Mouse (Mus musculus) ES-CJ7 (cell line): ENCODE data around the gene Galns.
A peak's percentile ranks its signal among the peaks of the same experiment; 100 is the strongest.

Experiments used
- DNase-seq: peaks from one replicate; pipeline ENCODE4 v3.0.0; 2011; ENCODE audit warnings: low read depth, low spot score

The Galns gene

GRCm38 (mm10) chr8:122568881-122569309, 42.4 kb downstream of the Galns start:
- peak; percentile 68 for DNase-seq

- no peak for DNase-seq
Observed at GRCm38 (mm10) chr8:122568109-122568504, 43.2 kb downstream of the Galns start.

GRCm38 (mm10) chr8:122567361-122568108, 43.7 kb downstream of the Galns start, which contains the start of gene Cdt1:
Cdt1 (plus strand) TSS chr8:122568015.
- DNase-seq: peak; percentile 99

GRCm38 (mm10) chr8:122566766-122567165, 44.5 kb downstream of the Galns start:
- peak; percentile 66 for DNase-seq

- DNase-seq: peak; percentile 82
Observed at GRCm38 (mm10) chr8:122564363-122565352, 46.6 kb downstream of the Galns start.

- DNase-seq: no peak
Observed at GRCm38 (mm10) chr8:122561199-122561598, 50.1 kb downstream of the Galns start.

GRCm38 (mm10) chr8:122558671-122559349, 52.5 kb downstream of the Galns start:
- peak; percentile 88 for DNase-seq

GRCm38 (mm10) chr8:122557248-122558038, 53.8 kb downstream of the Galns start:
- peak; percentile 92 for DNase-seq

- peak; percentile 82 for DNase-seq
Observed at GRCm38 (mm10) chr8:122556030-122557009, 54.9 kb downstream of the Galns start.

- no peak for DNase-seq
Observed at GRCm38 (mm10) chr8:122554786-122555185, 56.5 kb downstream of the Galns start.

GRCm38 (mm10) chr8:122551265-122552051, 59.8 kb downstream of the Galns start, which contains the start of gene Piezo1:
Piezo1 (minus strand) TSS chr8:122551329.
- peak; percentile 95 for DNase-seq

GRCm38 (mm10) chr8:122550995-122551264, 60.3 kb downstream of the Galns start:
- no peak for DNase-seq

- DNase-seq: peak; percentile 36
Observed at GRCm38 (mm10) chr8:122550234-122550994, 60.8 kb downstream of the Galns start.

- DNase-seq: no peak
Observed at GRCm38 (mm10) chr8:122548891-122549439, 62.3 kb downstream of the Galns start.

- no peak for DNase-seq
Observed at GRCm38 (mm10) chr8:122548331-122548730, 62.9 kb downstream of the Galns start.

GRCm38 (mm10) chr8:122547815-122548214, 63.4 kb downstream of the Galns start:
- DNase-seq: peak; percentile 71

GRCm38 (mm10) chr8:122546811-122547453, 64.3 kb downstream of the Galns start:
- no peak for DNase-seq
